Mouse (Mus musculus): Measurements from ENCODE around the gene Plekha7. TPM values are rescaled to one million over a fixed set of nuclear protein-coding genes. Genes with fewer than 3 reads are reported as not detected.

Plekha7 gene
- total and polyA plus RNA-seq, 2 experiments from 2014 or later, result 19.4 to 40.4 TPM

DNA sequence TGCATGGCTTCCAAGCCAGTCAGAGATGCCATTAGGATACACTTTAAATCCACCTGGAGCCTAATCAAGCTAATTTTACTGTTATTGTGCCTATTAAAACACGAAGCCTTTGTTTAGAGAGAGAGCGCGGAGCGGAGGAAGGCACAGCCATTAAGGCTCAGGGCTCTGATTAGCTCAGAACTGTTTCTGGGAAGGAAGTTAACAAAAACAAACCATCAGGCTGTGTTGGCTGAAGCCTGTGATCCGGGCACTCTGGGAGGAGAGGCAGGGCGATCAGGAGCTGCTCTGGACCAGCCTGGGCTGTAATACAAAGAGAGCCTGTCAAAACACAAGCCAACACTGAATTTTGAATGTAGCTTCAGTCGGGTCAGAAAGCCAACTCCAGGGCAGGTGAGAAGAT is 66.6 kb downstream of the Plekha7 start:
- no peak overlapping the region for H3K27ac ChIP-seq (ENCODE audit: low read depth)
- H3K4me2 ChIP-seq (ENCODE audit: low read depth, low read length), result no peak overlapping the region
- WGBS, result 64% methylated on average over 7 of the region's 7 CpGs

DNA sequence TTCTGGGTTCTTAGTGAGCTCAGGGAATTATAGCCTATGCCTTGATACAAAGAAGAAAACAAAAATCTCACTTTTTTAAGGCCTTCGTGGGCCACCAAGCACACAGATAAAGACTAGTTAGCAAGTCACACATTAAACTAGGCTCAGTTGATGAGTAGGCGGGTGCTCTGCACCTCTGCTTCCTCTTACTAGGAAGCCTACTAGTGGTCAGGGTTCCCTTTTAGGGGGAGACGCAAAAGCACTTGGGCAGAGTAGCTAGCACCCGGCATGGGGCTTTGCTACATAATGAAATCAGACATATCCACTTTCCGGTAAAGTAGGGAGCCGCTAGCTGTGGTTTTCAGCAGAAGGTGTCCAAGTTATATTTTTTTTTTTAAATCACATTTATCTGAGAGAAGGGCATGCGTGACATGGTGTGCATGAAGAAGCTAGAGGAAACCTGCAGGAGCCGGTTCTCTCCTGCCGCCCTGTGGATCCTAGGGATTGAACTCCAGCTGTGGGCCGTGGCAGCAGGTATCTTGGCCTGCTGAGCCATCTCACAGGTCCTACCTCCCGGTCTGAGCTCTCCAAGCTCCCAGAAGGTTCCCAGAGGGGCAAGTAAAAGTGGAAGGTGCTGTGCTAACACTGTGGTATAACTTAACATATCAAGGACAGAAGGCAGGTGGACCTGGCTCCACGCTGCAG is 67.2 kb downstream of the Plekha7 start:
- Histone ChIP-seq H3K9me3 (replicated peaks; ENCODE audit: control insufficient read depth, low read length) (no peaks in the 10 kb centered on the region), H3K36me3 (replicated peaks; ENCODE audit: control insufficient read depth, insufficient read depth, low read length) (no peaks in the 10 kb centered on the region), H3K4me1 (ENCODE audit: control insufficient read depth, insufficient read depth) (peaks cover 35% of the 10 kb centered on the region), H3K27ac (ENCODE audit: low read depth) (no peak overlapping the region), H3K9ac (replicated peaks; ENCODE audit: low read depth, low read length) (no peak overlapping the region), H3K27me3 (ENCODE audit: control insufficient read depth, insufficient read depth, low read length) (no peaks in the 10 kb centered on the region), H3K4me3 (ENCODE audit: low read depth, low read length) (no peak overlapping the region), H3K4me2 (ENCODE audit: low read depth, low read length) (no peak overlapping the region)
- 76% methylated on average over 12 of the region's 12 CpGs for WGBS
- ATAC-seq (ENCODE audit: insufficient read depth, low read depth) (no peak), DNase-seq (ENCODE audit: low spot score) (no peak)
- no peak for TF ChIP-seq CTCF (IDR thresholded peaks at IDR 0.05; ENCODE audit: low read depth)
- no peak for TF ChIP-seq EP300 (IDR thresholded peaks at IDR 0.05; ENCODE audit: low read depth)

More for the DNA sequence above, 66.6 kb downstream of the Plekha7 start:
- ATAC-seq (ENCODE audit: insufficient read depth, low read depth), result no peak
- Histone ChIP-seq H3K27me3 (ENCODE audit: control insufficient read depth, insufficient read depth, low read length) (no peaks in the 10 kb centered on the region), H3K4me3 (ENCODE audit: low read depth, low read length) (no peak overlapping the region), H3K4me1 (ENCODE audit: control insufficient read depth, insufficient read depth) (peaks cover 29% of the 10 kb centered on the region), H3K9me3 (replicated peaks; ENCODE audit: control insufficient read depth, low read length) (no peaks in the 10 kb centered on the region), H3K9ac (replicated peaks; ENCODE audit: low read depth, low read length) (no peak overlapping the region), H3K36me3 (replicated peaks; ENCODE audit: control insufficient read depth, insufficient read depth, low read length) (no peaks in the 10 kb centered on the region)
- no peak for DNase-seq (ENCODE audit: low spot score)
- TF ChIP-seq EP300 (IDR thresholded peaks at IDR 0.05; ENCODE audit: low read depth) (no peak), CTCF (IDR thresholded peaks at IDR 0.05; ENCODE audit: low read depth) (no peak)

DNA sequence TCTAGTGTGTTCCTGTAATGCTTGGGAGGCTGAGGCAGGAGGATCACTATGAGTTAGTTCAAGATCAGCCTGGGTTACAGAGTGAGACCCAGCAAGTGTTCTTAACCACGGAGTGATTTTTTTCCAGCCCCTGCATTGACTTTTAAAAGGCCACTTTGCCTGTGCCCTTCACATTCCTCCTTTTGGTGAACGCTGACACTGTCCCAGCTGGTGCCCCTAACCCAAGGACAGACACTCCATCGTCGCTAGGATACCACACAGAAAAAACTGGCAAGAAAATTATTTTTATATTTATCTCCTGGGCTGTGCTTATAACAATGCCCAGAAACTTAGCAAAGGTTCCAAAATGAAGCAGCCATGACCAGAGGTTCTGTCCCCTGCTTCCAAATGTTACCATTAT is 67.8 kb downstream of the Plekha7 start:
- no peak overlapping the region for H3K4me2 ChIP-seq (ENCODE audit: low read depth, low read length)
- no peaks in the 10 kb centered on the region for H3K27me3 ChIP-seq (ENCODE audit: control insufficient read depth, insufficient read depth, low read length)
- no peak overlapping the region for H3K27ac ChIP-seq (ENCODE audit: low read depth)
- WGBS, result 46% methylated on average over 4 of the region's 4 CpGs
- no peak overlapping the region for H3K4me3 ChIP-seq (ENCODE audit: low read depth, low read length)
- no peaks in the 10 kb centered on the region for H3K36me3 ChIP-seq (replicated peaks; ENCODE audit: control insufficient read depth, insufficient read depth, low read length)
- peaks cover 39% of the 10 kb centered on the region for H3K4me1 ChIP-seq (ENCODE audit: control insufficient read depth, insufficient read depth)
- H3K9me3 ChIP-seq (replicated peaks; ENCODE audit: control insufficient read depth, low read length), result no peaks in the 10 kb centered on the region
- TF ChIP-seq CTCF (IDR thresholded peaks at IDR 0.05; ENCODE audit: low read depth) (no peak), EP300 (IDR thresholded peaks at IDR 0.05; ENCODE audit: low read depth) (no peak)
- DNase-seq (ENCODE audit: low spot score), result no peak
- no peak overlapping the region for H3K9ac ChIP-seq (replicated peaks; ENCODE audit: low read depth, low read length)
- no peak for ATAC-seq (ENCODE audit: insufficient read depth, low read depth)

DNA sequence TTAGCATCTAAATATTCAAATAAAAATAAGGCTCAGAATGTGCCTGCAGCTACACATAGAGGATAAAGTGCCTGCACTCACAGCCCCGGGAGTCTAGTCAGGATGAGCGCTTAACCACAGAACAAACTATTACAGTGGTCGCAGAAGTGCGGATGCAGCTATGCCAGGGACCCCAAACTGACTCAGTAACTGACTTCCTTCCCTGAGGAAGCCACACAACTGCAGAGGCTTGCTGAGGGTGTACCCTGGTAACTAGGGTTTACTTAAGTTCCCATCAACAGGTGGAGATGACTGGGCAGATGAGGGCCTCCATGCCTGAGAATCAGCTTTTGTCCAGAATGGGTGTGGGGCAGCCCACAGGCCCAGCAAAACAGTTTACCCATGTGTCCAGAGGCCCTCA is 69.9 kb downstream of the Plekha7 start:
- Histone ChIP-seq H3K4me3 (ENCODE audit: low read depth, low read length) (no peak overlapping the region), H3K4me2 (ENCODE audit: low read depth, low read length) (no peak overlapping the region), H3K9me3 (replicated peaks; ENCODE audit: control insufficient read depth, low read length) (no peaks in the 10 kb centered on the region), H3K27me3 (ENCODE audit: control insufficient read depth, insufficient read depth, low read length) (no peaks in the 10 kb centered on the region), H3K36me3 (replicated peaks; ENCODE audit: control insufficient read depth, insufficient read depth, low read length) (no peaks in the 10 kb centered on the region), H3K27ac (ENCODE audit: low read depth) (peak overlapping the region; percentile 86), H3K9ac (replicated peaks; ENCODE audit: low read depth, low read length) (no peak overlapping the region), H3K4me1 (ENCODE audit: control insufficient read depth, insufficient read depth) (peaks cover 35% of the 10 kb centered on the region)
- TF ChIP-seq EP300 (IDR thresholded peaks at IDR 0.05; ENCODE audit: low read depth) (no peak), CTCF (IDR thresholded peaks at IDR 0.05; ENCODE audit: low read depth) (no peak)
- WGBS, result 56% methylated on average over 4 of the region's 4 CpGs
- DNase-seq (ENCODE audit: low spot score) (no peak), ATAC-seq (ENCODE audit: insufficient read depth, low read depth) (no peak)

DNA sequence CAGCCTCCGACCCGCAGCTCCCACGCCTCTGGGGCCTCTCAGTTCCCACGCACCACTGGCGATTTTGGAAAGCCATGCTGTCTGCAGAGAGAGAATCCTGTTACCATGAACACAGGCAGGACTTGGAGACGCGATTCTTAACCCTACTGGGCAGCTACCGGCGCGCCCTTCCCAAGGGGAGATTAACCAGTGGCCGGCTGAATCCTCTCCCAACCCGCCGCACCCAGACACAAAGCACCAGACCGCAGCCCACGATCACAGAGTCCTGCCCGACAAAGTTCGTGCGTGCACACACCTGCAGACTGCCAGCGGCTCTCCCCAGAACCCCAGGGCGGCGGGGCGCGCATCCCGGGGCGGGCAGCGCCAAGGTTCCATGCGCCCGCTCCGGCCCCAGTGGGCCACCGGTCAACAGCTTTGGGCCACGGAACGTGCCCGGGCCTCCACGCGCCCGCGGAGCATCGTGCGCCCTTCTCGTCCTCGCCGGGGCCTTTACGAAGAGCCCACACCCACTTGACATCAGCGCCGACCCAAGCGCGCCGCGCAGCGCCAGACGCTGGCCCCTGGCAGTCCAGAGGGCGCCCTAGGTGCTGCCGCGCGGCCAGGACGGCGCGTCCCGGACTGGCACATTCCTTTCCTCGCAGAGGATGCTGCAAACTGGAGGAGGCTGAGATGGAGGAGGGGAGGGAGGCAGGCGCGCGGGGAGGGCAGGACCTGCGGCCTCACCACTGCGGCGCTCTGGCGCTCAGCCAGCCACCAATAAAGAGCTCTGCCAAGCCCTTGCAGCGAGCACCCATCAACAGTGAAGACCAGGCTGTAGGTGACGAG is 70.8 kb downstream of the Plekha7 start:
- H3K9ac ChIP-seq (replicated peaks; ENCODE audit: low read depth, low read length), result peak overlapping the region; percentile 60
- H3K27me3 ChIP-seq (ENCODE audit: control insufficient read depth, insufficient read depth, low read length), result no peaks in the 10 kb centered on the region
- peak overlapping the region; percentile 86 for H3K27ac ChIP-seq (ENCODE audit: low read depth)
- DNase-seq (ENCODE audit: low spot score) (peak; percentile 85), ATAC-seq (ENCODE audit: insufficient read depth, low read depth) (peak; percentile 94)
- peaks cover 35% of the 10 kb centered on the region for H3K4me1 ChIP-seq (ENCODE audit: control insufficient read depth, insufficient read depth)
- H3K9me3 ChIP-seq (replicated peaks; ENCODE audit: control insufficient read depth, low read length), result no peaks in the 10 kb centered on the region
- H3K4me3 ChIP-seq (ENCODE audit: low read depth, low read length), result peak overlapping the region; percentile 59
- TF ChIP-seq EP300 (IDR thresholded peaks at IDR 0.05; ENCODE audit: low read depth) (no peak; the same call in 1 of the 2 replicates), CTCF (IDR thresholded peaks at IDR 0.05; ENCODE audit: low read depth) (peak; percentile 24; the same call in 1 of the 2 replicates)
- peak overlapping the region; percentile 82 for H3K4me2 ChIP-seq (ENCODE audit: low read depth, low read length)
- no peaks in the 10 kb centered on the region for H3K36me3 ChIP-seq (replicated peaks; ENCODE audit: control insufficient read depth, insufficient read depth, low read length)
- under 1% methylated on average over 65 of the region's 69 CpGs for WGBS

Data from heart, postnatal 0 days (tissue).